Mouse (Mus musculus) stomach, embryonic 14.5 days (tissue): ENCODE measurements at regions not wholly inside any gene's neighbourhood (a gene's known extent, or its start where the extent isn't known, plus 50 kb on each side); places are given as distances from the start of the nearest gene placed in this dataset.
A peak's percentile ranks its signal among the peaks of the same experiment; 100 is the strongest.

ENCODE experiments used
- ATAC-seq: fragments of 200-750 bp; cut with Nextera tagmentation; 2 replicates; pipeline ENCODE4 v1.8.0; 2017; ENCODE audit warnings: low read depth, moderate TSS enrichment; ENCODE audit not compliant: insufficient number of reproducible peaks, insufficient read depth, low FRiP score
- H3K27ac ChIP-seq: fragments of 300-500 bp; sonication (generic); 2 replicates; pipeline ENCODE4 v1.5.1; 2014; ENCODE audit warnings: mild to moderate bottlenecking, low read length, moderate library complexity, mixed read lengths
- H3K27me3 ChIP-seq: fragments of 300-500 bp; sonication (generic); 2 replicates; pipeline ENCODE4 v1.6.1; 2014; ENCODE audit warnings: low read length, control low read depth, mixed read lengths; ENCODE audit not compliant: control insufficient read depth, insufficient read depth
- H3K36me3 ChIP-seq: fragments of 300-500 bp; sonication (generic); 2 replicates; pipeline ENCODE4 v1.6.1; 2014; ENCODE audit warnings: mild to moderate bottlenecking, control low read depth, low read length, moderate library complexity, mixed read lengths; ENCODE audit not compliant: control insufficient read depth, insufficient read depth
- H3K4me1 ChIP-seq: fragments of 300-500 bp; sonication (generic); 2 replicates; pipeline ENCODE4 v1.6.1; 2014; ENCODE audit warnings: low read length, control low read depth, mixed read lengths; ENCODE audit not compliant: control insufficient read depth, insufficient read depth
- H3K4me2 ChIP-seq: fragments of 300-500 bp; sonication (generic); replicated peaks from 2 replicates; pipeline ENCODE4 v1.6.1; 2014; ENCODE audit warnings: low read depth, low read length, control low read depth
- H3K4me3 ChIP-seq: fragments of 300-500 bp; sonication (generic); 2 replicates; pipeline ENCODE4 v1.5.1; 2014; ENCODE audit warnings: low read depth, low read length, control low read depth
- H3K9ac ChIP-seq: fragments of 300-500 bp; sonication (generic); replicated peaks from 2 replicates; pipeline ENCODE4 v1.6.1; 2014; ENCODE audit warnings: low read depth, mild to moderate bottlenecking, control low read depth, low read length, moderate library complexity, mixed read lengths
- H3K9me3 ChIP-seq: fragments of 300-500 bp; sonication (generic); 2 replicates; pipeline ENCODE4 v1.6.1; 2016; ENCODE audit warnings: low read depth, low read length, control low read depth; ENCODE audit not compliant: control insufficient read depth
- WGBS: fragments of 180-500 bp; shearing (Covaris S2); extraction: QIAGEN DNeasy Blood & Tissue Kit; methylation state at CpG from one replicate; pipeline ENCODE4 v1.1.7; 2014; 5-methylcytosine and 5-hydroxymethylcytosine counted together

- no peaks in the 10 kb centered on the region for H3K27me3 ChIP-seq
- H3K9me3 ChIP-seq, result no peaks in the 10 kb centered on the region
- peak overlapping the region; percentile 77 for H3K27ac ChIP-seq
- no peaks in the 10 kb centered on the region for H3K36me3 ChIP-seq
- no peak for ATAC-seq
- no peak overlapping the region for H3K4me3 ChIP-seq
- peaks cover 7% of the 10 kb centered on the region for H3K4me1 ChIP-seq
- whole genome bisulfite sequencing, result 79% methylated on average over 14 of the region's 14 CpGs
- H3K4me2 ChIP-seq, result no peak overlapping the region
- no peak overlapping the region for H3K9ac ChIP-seq
Observed at GRCm38 (mm10) chr1:72003424-72004278, 208.5 kb downstream of the Mreg start.

GRCm38 (mm10) chr1:72002471-72003116 is 209.5 kb downstream of the Mreg start:
- Histone ChIP-seq H3K4me2 (no peak overlapping the region), H3K9ac (no peak overlapping the region), H3K9me3 (no peaks in the 10 kb centered on the region), H3K27me3 (no peaks in the 10 kb centered on the region), H3K27ac (peak overlapping the region; percentile 77), H3K4me1 (peaks cover 7% of the 10 kb centered on the region), H3K4me3 (no peak overlapping the region), H3K36me3 (no peaks in the 10 kb centered on the region)
- WGBS, result 33% methylated on average over 9 of the region's 9 CpGs
- peak; percentile 90 for ATAC-seq

GRCm38 (mm10) chr1:72000741-72001140 is 211.4 kb downstream of the Mreg start:
- no peak for ATAC-seq
- no peaks in the 10 kb centered on the region for H3K36me3 ChIP-seq
- no peaks in the 10 kb centered on the region for H3K9me3 ChIP-seq
- no peaks in the 10 kb centered on the region for H3K27me3 ChIP-seq
- H3K27ac ChIP-seq, result no peak overlapping the region
- no peak overlapping the region for H3K4me2 ChIP-seq
- peaks cover 7% of the 10 kb centered on the region for H3K4me1 ChIP-seq
- 75% methylated on average over 2 of the region's 2 CpGs for WGBS
- no peak overlapping the region for H3K4me3 ChIP-seq
- H3K9ac ChIP-seq, result no peak overlapping the region

- H3K4me2 ChIP-seq, result no peak overlapping the region
- 74% methylated on average over 2 of the region's 2 CpGs for WGBS
- H3K27me3 ChIP-seq, result no peaks in the 10 kb centered on the region
- no peak overlapping the region for H3K27ac ChIP-seq
- H3K4me3 ChIP-seq, result no peak overlapping the region
- H3K9me3 ChIP-seq, result no peaks in the 10 kb centered on the region
- no peak overlapping the region for H3K9ac ChIP-seq
- H3K36me3 ChIP-seq, result no peaks in the 10 kb centered on the region
- no peak for ATAC-seq
- peaks cover 4% of the 10 kb centered on the region; the same call in 1 of the 2 replicates for H3K4me1 ChIP-seq
Observed at GRCm38 (mm10) chr1:71996828-71997227, 215.3 kb downstream of the Mreg start.

GRCm38 (mm10) chr1:71996234-71996619 is 215.9 kb downstream of the Mreg start:
- ATAC-seq, result no peak
- H3K9me3 ChIP-seq, result no peaks in the 10 kb centered on the region
- H3K4me1 ChIP-seq, result no peaks in the 10 kb centered on the region
- H3K27ac ChIP-seq, result no peak overlapping the region
- no peak overlapping the region for H3K9ac ChIP-seq
- H3K27me3 ChIP-seq, result no peaks in the 10 kb centered on the region
- WGBS, result 73% methylated on average over 7 of the region's 7 CpGs
- H3K4me2 ChIP-seq, result no peak overlapping the region
- no peaks in the 10 kb centered on the region for H3K36me3 ChIP-seq
- H3K4me3 ChIP-seq, result no peak overlapping the region

GRCm38 (mm10) chr1:71995573-71996233 is 216.4 kb downstream of the Mreg start:
- ATAC-seq, result no peak
- H3K27me3 ChIP-seq, result no peaks in the 10 kb centered on the region
- no peaks in the 10 kb centered on the region for H3K9me3 ChIP-seq
- 62% methylated on average over 16 of the region's 16 CpGs for WGBS
- H3K4me3 ChIP-seq, result no peak overlapping the region
- H3K4me2 ChIP-seq, result no peak overlapping the region
- no peak overlapping the region for H3K27ac ChIP-seq
- no peaks in the 10 kb centered on the region for H3K4me1 ChIP-seq
- no peak overlapping the region for H3K9ac ChIP-seq
- H3K36me3 ChIP-seq, result no peaks in the 10 kb centered on the region

GRCm38 (mm10) chr1:71990936-71991335 is 221.2 kb downstream of the Mreg start:
- no peak overlapping the region for H3K27ac ChIP-seq
- no peak overlapping the region for H3K4me3 ChIP-seq
- no peaks in the 10 kb centered on the region for H3K4me1 ChIP-seq
- 61% methylated on average over 3 of the region's 3 CpGs for WGBS
- no peak for ATAC-seq
- no peaks in the 10 kb centered on the region for H3K36me3 ChIP-seq
- H3K4me2 ChIP-seq, result no peak overlapping the region
- no peaks in the 10 kb centered on the region for H3K27me3 ChIP-seq
- H3K9me3 ChIP-seq, result no peaks in the 10 kb centered on the region
- H3K9ac ChIP-seq, result no peak overlapping the region

GRCm38 (mm10) chr1:71988086-71988485 is 224.0 kb downstream of the Mreg start:
- no peaks in the 10 kb centered on the region for H3K36me3 ChIP-seq
- no peak overlapping the region for H3K4me3 ChIP-seq
- H3K9me3 ChIP-seq, result no peaks in the 10 kb centered on the region
- H3K4me1 ChIP-seq, result 0 out of 2 replicates have a peak, but pooled peaks cover 5% of the 10 kb centered on the region
- H3K27me3 ChIP-seq, result no peaks in the 10 kb centered on the region
- H3K27ac ChIP-seq, result no peak overlapping the region
- 93% methylated on average over 3 of the region's 3 CpGs for WGBS
- H3K4me2 ChIP-seq, result no peak overlapping the region
- no peak for ATAC-seq
- no peak overlapping the region for H3K9ac ChIP-seq
